Mouse (Mus musculus) brain, embryonic 14.5 days (tissue): ENCODE measurements at regions not wholly inside any gene's neighbourhood (a gene's known extent, or its start where the extent isn't known, plus 50 kb on each side); places are given as distances from the start of the nearest gene placed in this dataset.

Experiments
- CTCF ChIP-seq: fragments of 200-500 bp; IDR thresholded peaks from 2 replicates; pipeline ENCODE4 v1.5.1; 2012; ENCODE audit warnings: inconsistent platforms, mild to moderate bottlenecking, moderate library complexity, borderline replicate concordance; ENCODE audit not compliant: insufficient read depth, insufficient read length; ENCODE audit errors: extremely low read depth
- POLR2A ChIP-seq: fragments of 200-500 bp; IDR thresholded peaks from 2 replicates; pipeline ENCODE4 v1.6.1; 2012; ENCODE audit warnings: mild to moderate bottlenecking, inconsistent platforms, borderline replicate concordance; ENCODE audit not compliant: poor library complexity, insufficient read depth, insufficient read length, severe bottlenecking; ENCODE audit errors: extremely low read depth

- TF ChIP-seq POLR2A, result no peak
- TF ChIP-seq CTCF, result no peak
Observed at GRCm38 (mm10) chr12:62450618-62451017, 927.7 kb downstream of the Lrfn5 start.
